Mouse (Mus musculus): ENCODE data around the gene Gm6793. TPM values are rescaled to one million over a fixed set of nuclear protein-coding genes. Genes with fewer than 3 reads are reported as not detected.

Gene Gm6793
- polyA plus RNA-seq (2012; rRNA removed) = 0.15 and 0.19 TPM in 2 replicates

DNA sequence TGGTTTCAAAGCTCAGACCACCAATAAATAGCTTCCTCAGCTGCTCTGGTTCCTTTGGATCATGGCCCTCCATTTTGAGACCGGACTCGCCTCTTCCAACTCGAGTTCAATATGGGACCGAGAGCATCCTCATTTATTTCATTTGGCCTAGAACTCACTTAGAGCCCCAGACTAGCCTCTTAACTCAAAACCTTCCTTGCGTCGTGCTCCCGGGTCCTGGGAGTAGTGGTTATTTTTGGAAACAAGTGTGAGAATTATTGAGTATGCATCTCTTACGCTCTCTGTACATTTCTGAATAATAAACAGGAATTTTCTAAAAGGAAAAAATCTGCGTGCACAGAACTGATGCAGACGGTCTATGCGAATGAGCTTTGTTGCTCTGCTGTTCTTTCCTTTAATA is at the start of gene Gm6793:
TSS of gene Gm6793 (minus strand) at position 101 of the 400 bp plus-strand sequence.

DNA sequence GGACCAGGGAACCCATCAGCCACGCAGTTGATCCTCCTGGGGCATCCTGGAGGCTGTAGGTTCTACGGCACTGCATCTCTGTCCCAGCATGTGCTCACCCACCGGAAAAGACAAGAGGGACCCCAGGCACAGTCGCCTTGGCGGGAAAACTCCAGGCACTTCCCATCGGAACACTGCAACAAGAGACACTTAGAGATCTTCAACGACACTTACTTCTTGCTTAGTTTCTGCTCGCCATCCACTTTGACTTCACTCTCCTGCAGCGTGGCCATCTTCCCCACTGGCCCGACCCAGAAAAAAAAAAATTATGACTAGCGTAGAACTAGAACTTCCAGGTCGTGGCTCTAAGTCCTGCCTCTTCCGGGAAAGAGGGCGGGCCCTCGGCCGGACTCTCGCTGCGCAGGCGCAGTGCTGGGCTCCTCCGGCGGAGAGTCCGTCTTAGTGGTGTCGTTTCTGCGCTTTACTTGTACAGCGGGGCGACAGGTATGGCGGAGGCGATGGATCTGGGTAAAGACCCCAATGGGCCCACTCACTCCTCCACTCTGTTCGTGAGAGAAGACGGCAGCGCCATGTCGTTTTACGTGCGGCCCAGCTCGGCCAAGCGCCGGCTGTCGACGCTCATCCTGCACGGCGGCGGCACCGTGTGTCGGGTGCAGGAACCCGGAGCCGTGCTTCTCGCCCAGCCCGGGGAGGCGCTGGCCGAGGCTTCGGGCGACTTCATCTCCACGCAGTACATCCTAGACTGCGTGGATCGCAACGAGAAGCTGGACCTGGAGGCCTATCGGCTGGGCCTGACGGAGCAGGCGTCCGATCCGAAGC is 3.6 kb downstream of the Gm6793 start, which contains the start of the genes Kars and Terf2ip:
TSS of gene Kars (minus strand) at position 327 of the 819 bp plus-strand sequence.
TSS of gene Terf2ip (plus strand) at position 402 of the 819 bp plus-strand sequence.

DNA sequence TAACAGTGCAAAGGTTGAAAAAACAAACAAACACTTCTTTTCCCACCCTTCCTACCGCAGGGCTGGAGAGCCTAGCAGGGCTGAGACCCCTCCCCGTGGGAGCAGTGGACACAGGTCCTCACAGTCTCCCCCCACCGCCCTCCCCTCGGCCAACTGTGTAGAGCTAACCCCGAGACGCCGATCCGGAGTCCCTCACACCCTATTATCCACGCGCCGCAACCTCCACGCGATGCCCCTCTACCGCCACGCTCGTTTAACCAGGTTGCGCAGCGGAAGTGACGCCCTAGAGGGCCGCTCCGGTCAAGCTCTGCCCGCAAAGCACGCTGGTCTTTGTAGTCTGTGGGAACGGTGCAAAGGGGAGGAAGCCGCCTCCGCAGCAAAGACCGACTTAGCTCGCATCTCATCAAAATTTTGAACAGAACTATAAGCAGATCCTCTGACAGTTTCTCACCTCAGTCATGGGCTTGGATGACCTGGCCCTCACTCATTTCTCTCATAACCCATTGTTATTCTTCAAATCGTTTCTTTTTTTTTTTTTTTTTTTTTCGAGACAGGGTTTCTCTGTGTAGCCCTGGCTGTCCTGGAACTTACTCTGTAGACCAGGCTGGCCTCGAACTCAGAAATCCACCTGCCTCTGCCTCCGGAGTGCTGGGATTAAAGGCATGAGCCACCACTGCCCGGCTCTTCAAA is 22.7 kb downstream of the Gm6793 start, which contains the start of gene Adat1:
TSS of gene Adat1 (minus strand) at position 290 of the 690 bp plus-strand sequence.

Other genes with a start within 250 kb of the Gm6793 start
- 60.8 and 65.0 TPM in 2 replicates for gene Cfdp1, start 160.7 kb downstream of the Gm6793 start, polyA plus RNA-seq (2012; rRNA removed)
- 2.4 and 2.8 TPM in 2 replicates for gene Tmem170, start 138.3 kb downstream of the Gm6793 start, polyA plus RNA-seq (2012; rRNA removed)
- gene Chst5, start 104.6 kb downstream of the Gm6793 start, polyA plus RNA-seq (2012; rRNA removed) = 0.06 TPM in 1 of 2 replicates, not detected in the other
- 1.3 and 1.5 TPM in 2 replicates for gene Tmem231, start 81.2 kb downstream of the Gm6793 start, polyA plus RNA-seq (2012; rRNA removed)
- gene Gabarapl2, start 74.3 kb downstream of the Gm6793 start, polyA plus RNA-seq (2012; rRNA removed) = 48.9 and 58.8 TPM in 2 replicates
- 3.2 and 3.5 TPM in 2 replicates for gene Adat1, start 22.7 kb downstream of the Gm6793 start, polyA plus RNA-seq (2012; rRNA removed)
- 58.6 and 65.9 TPM in 2 replicates for gene Kars, start 3.7 kb downstream of the Gm6793 start, polyA plus RNA-seq (2012; rRNA removed)
- 4.1 and 4.5 TPM in 2 replicates for gene Terf2ip, start 3.6 kb downstream of the Gm6793 start, polyA plus RNA-seq (2012; rRNA removed)